Mouse (Mus musculus): ENCODE results near the gene Luc7l2. TPM values are rescaled to one million over a fixed set of nuclear protein-coding genes. Genes with fewer than 3 reads are reported as not detected.
A peak's percentile ranks its signal among the peaks of the same experiment; 100 is the strongest.
"Not testable (repeated sequence)": the region's sequence is repeated elsewhere in the genome, so short reads cannot be mapped to it uniquely, and the experiment has no call there.

The Luc7l2 gene
- total RNA-seq (2021): 100 to 1,000 TPM; 138 to 156 TPM
- long read RNA-seq, experiment 1, full-length matches to known transcripts: 29 of 69 reads
- long read RNA-seq, experiment 1, partial matches to known transcripts: 20 of 69 reads
- long read RNA-seq, experiment 1, other reads (novel, unspliced or antisense): 20 of 69 reads
- long read RNA-seq, experiment 2, full-length matches to known transcripts: 23 of 65 reads
- long read RNA-seq, experiment 2, partial matches to known transcripts: 22 of 65 reads
- long read RNA-seq, experiment 2, other reads (novel, unspliced or antisense): 20 of 65 reads

GRCm38 (mm10) chr6:38551062-38551988, at the start of gene Luc7l2:
Gene Luc7l2, plus strand, starts transcription at chr6:38551334.
- DNase-seq (ENCODE audit: low spot score in 2 of 2): peak; percentile 94 to 97

GRCm38 (mm10) chr6:38512096-38512495, 39.0 kb upstream of the Luc7l2 start:
- DNase-seq (ENCODE audit: low spot score in 2 of 2): no peak

GRCm38 (mm10) chr6:38512830-38513229, 38.3 kb upstream of the Luc7l2 start:
- no peak for DNase-seq (ENCODE audit: low spot score in 2 of 2)

GRCm38 (mm10) chr6:38515201-38515600, 35.9 kb upstream of the Luc7l2 start:
- peak in 1 of 2 experiments; percentile 33 for DNase-seq (ENCODE audit: low spot score in 2 of 2)

- DNase-seq (ENCODE audit: low spot score in 2 of 2): no peak
These were observed 27.3 kb upstream of the Luc7l2 start for GRCm38 (mm10) chr6:38523851-38524250.

- no peak for DNase-seq (ENCODE audit: low spot score in 2 of 2)
These were observed 19.8 kb upstream of the Luc7l2 start for GRCm38 (mm10) chr6:38531211-38531820.

GRCm38 (mm10) chr6:38532500-38533420, 18.4 kb upstream of the Luc7l2 start:
- peak in 1 of 2 experiments; percentile 40 for DNase-seq (ENCODE audit: low spot score in 2 of 2)

GRCm38 (mm10) chr6:38533428-38534405, 17.4 kb upstream of the Luc7l2 start, which contains the start of gene Fmc1:
Gene Fmc1, plus strand, starts transcription at chr6:38533502.
- DNase-seq (ENCODE audit: low spot score in 2 of 2): peak; percentile 87 to 98

- DNase-seq (ENCODE audit: low spot score in 2 of 2): peak; percentile 98 to 99
These were observed 16.3 kb upstream of the Luc7l2 start for GRCm38 (mm10) chr6:38534640-38535365.

- no peak for DNase-seq (ENCODE audit: low spot score in 2 of 2)
These were observed 15.8 kb upstream of the Luc7l2 start for GRCm38 (mm10) chr6:38535366-38535690.

GRCm38 (mm10) chr6:38535788-38536187, 15.3 kb upstream of the Luc7l2 start:
- DNase-seq (ENCODE audit: low spot score in 2 of 2): no peak

GRCm38 (mm10) chr6:38544141-38544540, 7.0 kb upstream of the Luc7l2 start:
- not testable (repeated sequence) for DNase-seq (ENCODE audit: low spot score in 2 of 2)

- DNase-seq (ENCODE audit: low spot score in 2 of 2): not testable (repeated sequence)
These were observed 4.1 kb upstream of the Luc7l2 start for GRCm38 (mm10) chr6:38547005-38547404.

- DNase-seq (ENCODE audit: low spot score in 2 of 2): no peak
These were observed 3.4 kb upstream of the Luc7l2 start for GRCm38 (mm10) chr6:38547707-38548106.

- DNase-seq (ENCODE audit: low spot score in 2 of 2): not testable (repeated sequence)
These were observed 2.5 kb upstream of the Luc7l2 start for GRCm38 (mm10) chr6:38548595-38548994.

GRCm38 (mm10) chr6:38549840-38550239, 1.3 kb upstream of the Luc7l2 start:
- not testable (repeated sequence) for DNase-seq (ENCODE audit: low spot score in 2 of 2)

- DNase-seq (ENCODE audit: low spot score in 2 of 2): peak; percentile 26 to 70
These were observed 678 bp upstream of the Luc7l2 start for GRCm38 (mm10) chr6:38550250-38551061.
